Mouse (Mus musculus): ENCODE data around the gene Fcgrt. TPM values are rescaled to one million over a fixed set of nuclear protein-coding genes. Genes with fewer than 3 reads are reported as not detected.
A peak's percentile ranks its signal among the peaks of the same experiment; 100 is the strongest.

Fcgrt gene
- polyA plus RNA-seq, 1 experiment from 2014 or later: 149 TPM

MicroRNAs within 50 kb of the gene (microRNA counts, 519-probe panel; counts per million panel counts)
- 2,457 counts per million, percentile 52 among the panel's probes with 10 or more counts for microRNA mmu-miR-150

Small RNA genes lying within 50 kb of the gene (microRNA-seq; reads per million reads assigned to microRNA genes)
- gene Mir150 (32.8 reads per million, percentile 43 among the genes with 10 or more reads in this experiment), gene Mir5121 (21.7 reads per million, percentile 39 among the genes with 10 or more reads in this experiment)

Other genes with a start within 250 kb of the Fcgrt start
- gene Pnkp, start 246.7 kb downstream of the Fcgrt start, polyA plus RNA-seq (2015; fragmentation: Nextera tagmentation; extraction: Ambion mirVana): 32.6 and 34.8 TPM in 2 replicates
- gene Ptov1, start 234.1 kb downstream of the Fcgrt start, polyA plus RNA-seq (2015; fragmentation: Nextera tagmentation; extraction: Ambion mirVana): 150 and 156 TPM in 2 replicates
- gene Med25, start 211.1 kb downstream of the Fcgrt start, polyA plus RNA-seq (2015; fragmentation: Nextera tagmentation; extraction: Ambion mirVana): 89.9 and 94.0 TPM in 2 replicates
- gene Fuz, start 207.8 kb downstream of the Fcgrt start, polyA plus RNA-seq (2015; fragmentation: Nextera tagmentation; extraction: Ambion mirVana): 23.1 and 24.7 TPM in 2 replicates
- gene Ap2a1, start 174.4 kb downstream of the Fcgrt start, polyA plus RNA-seq (2015; fragmentation: Nextera tagmentation; extraction: Ambion mirVana): 52.6 and 55.6 TPM in 2 replicates
- 0.06 TPM in 1 of 2 replicates, not detected in the other for gene Tsks, start 160.6 kb downstream of the Fcgrt start, polyA plus RNA-seq (2015; fragmentation: Nextera tagmentation; extraction: Ambion mirVana)
- gene Cpt1c, start 129.0 kb downstream of the Fcgrt start, polyA plus RNA-seq (2015; fragmentation: Nextera tagmentation; extraction: Ambion mirVana): 19.9 and 23.4 TPM in 2 replicates
- gene Prmt1, start 117.3 kb downstream of the Fcgrt start, polyA plus RNA-seq (2015; fragmentation: Nextera tagmentation; extraction: Ambion mirVana): 302 and 324 TPM in 2 replicates
- gene Irf3, start 106.2 kb downstream of the Fcgrt start, polyA plus RNA-seq (2015; fragmentation: Nextera tagmentation; extraction: Ambion mirVana): 96.2 and 96.4 TPM in 2 replicates
- 43.8 and 45.8 TPM in 2 replicates for gene Bcl2l12, start 105.1 kb downstream of the Fcgrt start, polyA plus RNA-seq (2015; fragmentation: Nextera tagmentation; extraction: Ambion mirVana)
- 22.9 and 24.5 TPM in 2 replicates for gene Scaf1, start 87.5 kb downstream of the Fcgrt start, polyA plus RNA-seq (2015; fragmentation: Nextera tagmentation; extraction: Ambion mirVana)
- 63.6 and 68.0 TPM in 2 replicates for gene Rras, start 85.9 kb downstream of the Fcgrt start, polyA plus RNA-seq (2015; fragmentation: Nextera tagmentation; extraction: Ambion mirVana)
- 8.3 and 8.7 TPM in 2 replicates for gene Prr12, start 51.0 kb downstream of the Fcgrt start, polyA plus RNA-seq (2015; fragmentation: Nextera tagmentation; extraction: Ambion mirVana)
- 55.7 TPM in 2 replicates for gene Nosip, start 41.4 kb downstream of the Fcgrt start, polyA plus RNA-seq (2015; fragmentation: Nextera tagmentation; extraction: Ambion mirVana)
- gene Prrg2, start 41.2 kb downstream of the Fcgrt start, polyA plus RNA-seq (2015; fragmentation: Nextera tagmentation; extraction: Ambion mirVana): 24.7 and 27.4 TPM in 2 replicates
- gene Rcn3, start 11.6 kb downstream of the Fcgrt start, polyA plus RNA-seq (2015; fragmentation: Nextera tagmentation; extraction: Ambion mirVana): 388 and 395 TPM in 2 replicates
- gene Rps11, start 20.6 kb upstream of the Fcgrt start, polyA plus RNA-seq (2015; fragmentation: Nextera tagmentation; extraction: Ambion mirVana): 1,225 and 1,374 TPM in 2 replicates
- gene Rpl13a, start 24.9 kb upstream of the Fcgrt start, polyA plus RNA-seq (2015; fragmentation: Nextera tagmentation; extraction: Ambion mirVana): 1,102 and 1,332 TPM in 2 replicates
- gene Gm45713, start 32.4 kb upstream of the Fcgrt start, polyA plus RNA-seq (2015; fragmentation: Nextera tagmentation; extraction: Ambion mirVana): not detected in 2 replicates
- 2.2 and 2.8 TPM in 2 replicates for gene Flt3l, start 32.6 kb upstream of the Fcgrt start, polyA plus RNA-seq (2015; fragmentation: Nextera tagmentation; extraction: Ambion mirVana)
- 81.0 and 81.9 TPM in 2 replicates for gene Pih1d1, start 50.5 kb upstream of the Fcgrt start, polyA plus RNA-seq (2015; fragmentation: Nextera tagmentation; extraction: Ambion mirVana)
- 39.5 and 49.2 TPM in 2 replicates for gene Aldh16a1, start 50.7 kb upstream of the Fcgrt start, polyA plus RNA-seq (2015; fragmentation: Nextera tagmentation; extraction: Ambion mirVana)
- 0.15 and 0.22 TPM in 2 replicates for gene Slc17a7, start 60.1 kb upstream of the Fcgrt start, polyA plus RNA-seq (2015; fragmentation: Nextera tagmentation; extraction: Ambion mirVana)
- gene Gfy, start 75.7 kb upstream of the Fcgrt start, polyA plus RNA-seq (2015; fragmentation: Nextera tagmentation; extraction: Ambion mirVana): not detected in 2 replicates
- not detected in 2 replicates for gene Pth2, start 77.1 kb upstream of the Fcgrt start, polyA plus RNA-seq (2015; fragmentation: Nextera tagmentation; extraction: Ambion mirVana)
- 0.55 and 1.5 TPM in 2 replicates for gene Ccdc155, start 101.0 kb upstream of the Fcgrt start, polyA plus RNA-seq (2015; fragmentation: Nextera tagmentation; extraction: Ambion mirVana)
- gene Dkkl1, start 108.3 kb upstream of the Fcgrt start, polyA plus RNA-seq (2015; fragmentation: Nextera tagmentation; extraction: Ambion mirVana): 2.1 and 4.9 TPM in 2 replicates
- 93.9 and 101 TPM in 2 replicates for gene Tead2, start 111.9 kb upstream of the Fcgrt start, polyA plus RNA-seq (2015; fragmentation: Nextera tagmentation; extraction: Ambion mirVana)
- 2.7 and 5.0 TPM in 2 replicates for gene Cd37, start 135.3 kb upstream of the Fcgrt start, polyA plus RNA-seq (2015; fragmentation: Nextera tagmentation; extraction: Ambion mirVana)
- gene Slc6a16, start 137.2 kb upstream of the Fcgrt start, polyA plus RNA-seq (2015; fragmentation: Nextera tagmentation; extraction: Ambion mirVana): not detected in 2 replicates
- not detected in 2 replicates for gene Slc6a21, start 173.7 kb upstream of the Fcgrt start, polyA plus RNA-seq (2015; fragmentation: Nextera tagmentation; extraction: Ambion mirVana)
- 30.1 and 32.2 TPM in 2 replicates for gene Trpm4, start 229.9 kb upstream of the Fcgrt start, polyA plus RNA-seq (2015; fragmentation: Nextera tagmentation; extraction: Ambion mirVana)
- gene Hrc, start 231.4 kb upstream of the Fcgrt start, polyA plus RNA-seq (2015; fragmentation: Nextera tagmentation; extraction: Ambion mirVana): 1.0 and 3.1 TPM in 2 replicates